Mouse (Mus musculus) ES-Bruce4 (cell line): ENCODE results near the gene Nek9. TPM values are rescaled to one million over a fixed set of nuclear protein-coding genes. Genes with fewer than 3 reads are reported as not detected.

Source experiments
- H3K27ac ChIP-seq: 2 replicates; pipeline ENCODE4 v1.5.1; 2012; ENCODE audit warnings: low read length, inconsistent platforms; ENCODE audit not compliant: insufficient read depth
- H3K27me3 ChIP-seq: 2 replicates; pipeline ENCODE4 v1.6.1; 2012; ENCODE audit warnings: mild to moderate bottlenecking, low read length, inconsistent platforms; ENCODE audit not compliant: control insufficient read depth, poor library complexity, insufficient read depth, severe bottlenecking
- H3K36me3 ChIP-seq: 2 replicates; pipeline ENCODE4 v1.6.1; 2012; ENCODE audit warnings: inconsistent platforms, mild to moderate bottlenecking, low read length, moderate library complexity; ENCODE audit not compliant: control insufficient read depth, poor library complexity, insufficient read depth, severe bottlenecking
- H3K4me1 ChIP-seq: one replicate; pipeline ENCODE4 v1.8.1; 2011; ENCODE audit warnings: low read length; ENCODE audit not compliant: control insufficient read depth, insufficient read depth
- H3K4me3 ChIP-seq: 2 replicates; pipeline ENCODE4 v1.5.1; 2011; ENCODE audit warnings: low read depth, mild to moderate bottlenecking, low read length
- H3K9ac ChIP-seq: 2 replicates; pipeline ENCODE4 v1.6.1; 2012; ENCODE audit warnings: low read depth, mild to moderate bottlenecking, inconsistent platforms; ENCODE audit not compliant: poor library complexity, severe bottlenecking
- H3K9me3 ChIP-seq: replicated peaks from 2 replicates; pipeline ENCODE4 v1.6.1; 2012; ENCODE audit warnings: mild to moderate bottlenecking, low read length, inconsistent platforms; ENCODE audit not compliant: control insufficient read depth, poor library complexity, insufficient read depth, severe bottlenecking
- CTCF ChIP-seq: IDR thresholded peaks from one replicate; pipeline ENCODE4 v1.8.1; 2011; ENCODE audit warnings: low read depth, low read length
- EP300 ChIP-seq: IDR thresholded peaks from 2 replicates; pipeline ENCODE4 v1.6.1; 2011; ENCODE audit warnings: low read depth, low read length; ENCODE audit not compliant: insufficient read depth
- POLR2A ChIP-seq: IDR thresholded peaks from one replicate; pipeline ENCODE4 v1.8.1; 2011; ENCODE audit warnings: low read length; ENCODE audit not compliant: insufficient read depth
- polyA plus RNA-seq: library from polyadenylated mRNA; stranded (reverse); fragments of >200 nt; gene quantifications from 2 replicates; pipeline ENCODE4 v1.2.4, GENCODE M21; 2011; ENCODE audit warnings: low read depth; ENCODE audit not compliant: missing spikeins, insufficient read depth, insufficient read length

The Nek9 gene
- polyA plus RNA-seq, 1 experiment, result 43.2 TPM

DNA sequence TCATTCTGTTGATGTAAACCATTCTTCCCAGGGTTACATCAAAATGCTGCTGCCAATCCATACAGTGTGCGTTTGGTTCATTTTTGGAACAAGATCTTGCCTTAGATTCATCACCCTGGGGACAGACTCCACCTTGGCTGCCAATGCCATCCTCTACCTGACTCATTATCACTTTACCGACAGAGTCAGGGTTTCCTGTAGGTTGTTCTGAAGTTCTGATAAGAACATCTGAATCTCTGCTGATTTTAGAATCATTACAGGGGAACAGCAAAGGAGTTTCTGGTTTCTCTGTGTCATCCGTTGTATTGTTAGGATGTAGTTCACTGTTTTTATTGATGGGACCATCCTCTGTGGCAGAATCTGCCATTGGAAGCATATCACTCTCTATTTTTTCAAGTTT, 72.9 kb downstream of the Nek9 start:
- Histone ChIP-seq H3K9me3 (0 out of 2 replicates have a peak, but pooled peaks cover 3% of the 10 kb centered on the region), H3K4me3 (no peak overlapping the region), H3K36me3 (no peaks in the 10 kb centered on the region; the same call in 1 of the 2 replicates), H3K27me3 (no peaks in the 10 kb centered on the region), H3K27ac (no peak overlapping the region), H3K4me1 (peaks cover 1% of the 10 kb centered on the region), H3K9ac (no peak overlapping the region)
- TF ChIP-seq EP300, result no peak
- TF ChIP-seq CTCF, result no peak
- TF ChIP-seq POLR2A, result no peak

DNA sequence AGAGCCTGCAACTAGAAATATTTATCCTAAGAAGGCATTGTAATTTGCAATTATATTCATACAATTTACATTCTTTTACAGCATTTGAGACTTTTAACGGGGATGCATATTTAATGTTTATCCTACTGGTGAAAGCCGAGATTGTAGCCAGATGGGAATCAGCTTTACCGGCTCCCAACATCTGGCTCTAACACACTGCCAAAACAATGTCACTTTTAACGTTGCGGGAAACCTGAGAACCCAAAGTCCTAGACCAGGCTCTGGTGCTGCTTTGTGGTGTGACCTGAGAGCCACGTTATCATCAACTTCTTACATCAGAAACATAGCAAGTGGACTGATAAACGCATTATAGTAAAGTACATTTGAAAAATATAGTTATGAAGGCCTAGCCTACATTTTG, 74.2 kb downstream of the Nek9 start:
- Histone ChIP-seq H3K4me1 (peaks cover 1% of the 10 kb centered on the region), H3K9ac (no peak overlapping the region), H3K4me3 (no peak overlapping the region), H3K9me3 (0 out of 2 replicates have a peak, but pooled peaks cover 3% of the 10 kb centered on the region), H3K36me3 (no peaks in the 10 kb centered on the region; the same call in 1 of the 2 replicates), H3K27ac (no peak overlapping the region), H3K27me3 (no peaks in the 10 kb centered on the region)
- TF ChIP-seq EP300, result no peak
- no peak for TF ChIP-seq POLR2A
- no peak for TF ChIP-seq CTCF

DNA sequence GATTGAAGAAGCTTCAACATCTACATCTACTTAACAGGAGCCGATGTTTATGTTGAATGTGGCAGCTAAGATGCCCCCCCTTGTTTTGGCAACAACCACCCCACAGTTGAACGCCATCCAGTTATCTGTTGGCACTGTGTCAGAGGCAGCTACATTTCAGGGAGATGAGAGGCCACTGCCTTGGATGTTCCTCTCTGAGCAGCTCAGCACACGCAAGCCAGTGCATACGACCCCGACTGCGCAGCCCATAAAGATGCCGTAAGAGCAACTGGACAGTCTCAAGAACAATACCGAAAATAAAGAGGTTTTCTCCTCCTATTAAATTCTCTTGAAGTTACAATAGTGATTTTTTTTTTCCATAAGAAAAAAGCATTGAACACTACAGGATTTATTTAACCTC, 74.6 kb downstream of the Nek9 start:
- Histone ChIP-seq H3K4me3 (no peak overlapping the region), H3K9ac (no peak overlapping the region), H3K4me1 (peaks cover 1% of the 10 kb centered on the region), H3K9me3 (0 out of 2 replicates have a peak, but pooled peaks cover 3% of the 10 kb centered on the region), H3K27ac (no peak overlapping the region), H3K27me3 (no peaks in the 10 kb centered on the region), H3K36me3 (no peaks in the 10 kb centered on the region; the same call in 1 of the 2 replicates)
- TF ChIP-seq POLR2A (no peak), CTCF (no peak), EP300 (no peak)

GRCm38 (mm10) chr12:85263190-85263589, 76.0 kb downstream of the Nek9 start:
- Histone ChIP-seq H3K4me3 (no peak overlapping the region), H3K36me3 (peaks cover 2% of the 10 kb centered on the region), H3K27ac (no peak overlapping the region), H3K27me3 (no peaks in the 10 kb centered on the region), H3K9ac (no peak overlapping the region), H3K4me1 (peaks cover 1% of the 10 kb centered on the region), H3K9me3 (0 out of 2 replicates have a peak, but pooled peaks cover under 1% of the 10 kb centered on the region)
- TF ChIP-seq POLR2A (no peak), CTCF (no peak), EP300 (no peak)

DNA sequence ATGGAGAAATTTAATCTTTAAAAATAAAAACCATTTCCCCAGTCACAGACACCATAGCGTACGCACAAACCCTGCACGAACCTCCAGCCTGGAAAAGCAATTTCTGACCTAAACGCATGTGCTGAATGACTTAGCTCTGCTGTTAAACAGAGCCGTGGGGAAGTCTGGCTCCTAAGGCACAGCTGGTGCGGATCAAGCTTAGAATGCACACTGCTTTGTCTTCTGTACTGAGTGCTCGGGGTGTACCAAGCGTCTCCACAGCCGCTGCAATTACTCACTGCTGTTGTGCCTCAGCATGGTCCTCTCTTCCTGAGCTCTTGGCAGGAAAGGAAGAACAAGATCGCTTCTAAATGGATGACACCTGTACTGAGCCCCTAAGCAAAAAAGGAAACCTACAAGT, 76.7 kb downstream of the Nek9 start:
- H3K27ac ChIP-seq, result no peak overlapping the region
- H3K27me3 ChIP-seq, result no peaks in the 10 kb centered on the region
- H3K4me3 ChIP-seq, result no peak overlapping the region
- H3K36me3 ChIP-seq, result peaks cover 2% of the 10 kb centered on the region; the same call in 1 of the 2 replicates
- peaks cover 1% of the 10 kb centered on the region for H3K4me1 ChIP-seq
- no peaks in the 10 kb centered on the region for H3K9me3 ChIP-seq
- H3K9ac ChIP-seq, result no peak overlapping the region
- TF ChIP-seq POLR2A (no peak), EP300 (no peak), CTCF (no peak)

DNA sequence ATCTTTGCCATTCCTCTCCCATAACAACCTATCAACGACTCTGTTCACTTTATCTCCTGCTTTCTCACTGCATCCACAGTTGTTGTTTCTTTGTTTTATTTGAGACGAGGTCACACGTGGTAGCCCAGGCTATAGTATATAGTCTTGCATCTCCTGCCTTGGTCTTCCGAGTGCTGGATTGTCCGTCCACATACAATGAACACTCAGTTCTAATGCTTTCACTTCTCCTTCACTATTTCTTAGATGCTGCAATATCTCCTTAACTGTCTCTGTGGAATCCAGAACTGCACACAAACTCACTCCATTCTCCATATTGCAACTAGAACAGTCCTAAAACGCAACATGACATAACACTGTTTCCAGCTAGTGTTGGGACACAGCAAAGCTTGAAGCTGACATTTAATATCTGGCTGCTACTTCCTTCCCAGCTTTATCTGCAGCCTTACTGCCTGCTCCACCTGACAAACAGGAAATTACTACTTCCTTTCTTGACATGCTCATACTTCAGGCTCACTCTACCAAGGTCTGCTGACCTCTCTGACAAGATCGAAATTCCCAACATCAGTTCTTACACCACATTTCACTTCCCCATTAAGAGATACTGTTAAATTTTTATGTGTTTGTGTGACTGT, 82.0 kb downstream of the Nek9 start:
- no peaks in the 10 kb centered on the region for H3K27me3 ChIP-seq
- no peak overlapping the region for H3K4me3 ChIP-seq
- H3K9ac ChIP-seq, result no peak overlapping the region
- TF ChIP-seq POLR2A (no peak), EP300 (no peak), CTCF (no peak)
- peaks cover 2% of the 10 kb centered on the region; the same call in 1 of the 2 replicates for H3K36me3 ChIP-seq
- H3K9me3 ChIP-seq, result no peaks in the 10 kb centered on the region
- H3K4me1 ChIP-seq, result no peaks in the 10 kb centered on the region
- H3K27ac ChIP-seq, result no peak overlapping the region
